Mouse (Mus musculus) limb, embryonic 13.5 days (tissue): Measurements from ENCODE around the gene Samd15. TPM values are rescaled to one million over a fixed set of nuclear protein-coding genes. Genes with fewer than 3 reads are reported as not detected.
A peak's percentile ranks its signal among the peaks of the same experiment; 100 is the strongest.
"Not testable (repeated sequence)": the region's sequence is repeated elsewhere in the genome, so short reads cannot be mapped to it uniquely, and the experiment has no call there.

Experiments used
- ATAC-seq: fragments of 200-750 bp; cut with Nextera tagmentation; 2 replicates; pipeline ENCODE4 v1.8.0; 2017; ENCODE audit warnings: low read depth, moderate number of reproducible peaks, moderate TSS enrichment; ENCODE audit not compliant: low FRiP score
- H3K27ac ChIP-seq: fragments of 300-500 bp; sonication (generic); 2 replicates; pipeline ENCODE4 v1.5.1; 2015; ENCODE audit warnings: inconsistent platforms, mild to moderate bottlenecking, moderate library complexity
- H3K27me3 ChIP-seq: fragments of 300-500 bp; sonication (generic); 2 replicates; pipeline ENCODE4 v1.6.1; 2015; ENCODE audit warnings: mild to moderate bottlenecking, inconsistent platforms
- H3K36me3 ChIP-seq: fragments of 300-500 bp; sonication (generic); 2 replicates; pipeline ENCODE4 v1.6.1; 2015; ENCODE audit warnings: inconsistent platforms, mild to moderate bottlenecking, moderate library complexity
- H3K4me1 ChIP-seq: fragments of 300-500 bp; sonication (generic); 2 replicates; pipeline ENCODE4 v1.6.1; 2015; ENCODE audit warnings: inconsistent platforms
- H3K4me2 ChIP-seq: fragments of 300-500 bp; sonication (generic); replicated peaks from 2 replicates; pipeline ENCODE4 v1.6.1; 2015; ENCODE audit warnings: inconsistent platforms, mild to moderate bottlenecking, moderate library complexity
- H3K4me3 ChIP-seq: fragments of 300-500 bp; sonication (generic); 2 replicates; pipeline ENCODE4 v1.5.1; 2015; ENCODE audit warnings: moderate library complexity, mild to moderate bottlenecking, inconsistent platforms
- H3K9ac ChIP-seq: fragments of 300-500 bp; sonication (generic); 2 replicates; pipeline ENCODE4 v1.6.1; 2015; ENCODE audit warnings: mild to moderate bottlenecking, inconsistent platforms
- H3K9me3 ChIP-seq: fragments of 300-500 bp; sonication (generic); 2 replicates; pipeline ENCODE4 v1.6.1; 2016; ENCODE audit warnings: inconsistent platforms
- WGBS: fragments of 180-500 bp; shearing (Covaris S2); methylation state at CpG from one replicate; pipeline ENCODE4 v1.1.7; 2015; 5-methylcytosine and 5-hydroxymethylcytosine counted together
- polyA plus RNA-seq: library from polyadenylated mRNA; unstranded; fragments of >200 nt; fragmentation: Nextera tagmentation; extraction: Ambion mirVana; gene quantifications from 2 replicates; pipeline ENCODE4 v1.2.1, GENCODE M21; 2015

The Samd15 gene
- polyA plus RNA-seq: 1.6 and 2.0 TPM in 2 replicates

DNA sequence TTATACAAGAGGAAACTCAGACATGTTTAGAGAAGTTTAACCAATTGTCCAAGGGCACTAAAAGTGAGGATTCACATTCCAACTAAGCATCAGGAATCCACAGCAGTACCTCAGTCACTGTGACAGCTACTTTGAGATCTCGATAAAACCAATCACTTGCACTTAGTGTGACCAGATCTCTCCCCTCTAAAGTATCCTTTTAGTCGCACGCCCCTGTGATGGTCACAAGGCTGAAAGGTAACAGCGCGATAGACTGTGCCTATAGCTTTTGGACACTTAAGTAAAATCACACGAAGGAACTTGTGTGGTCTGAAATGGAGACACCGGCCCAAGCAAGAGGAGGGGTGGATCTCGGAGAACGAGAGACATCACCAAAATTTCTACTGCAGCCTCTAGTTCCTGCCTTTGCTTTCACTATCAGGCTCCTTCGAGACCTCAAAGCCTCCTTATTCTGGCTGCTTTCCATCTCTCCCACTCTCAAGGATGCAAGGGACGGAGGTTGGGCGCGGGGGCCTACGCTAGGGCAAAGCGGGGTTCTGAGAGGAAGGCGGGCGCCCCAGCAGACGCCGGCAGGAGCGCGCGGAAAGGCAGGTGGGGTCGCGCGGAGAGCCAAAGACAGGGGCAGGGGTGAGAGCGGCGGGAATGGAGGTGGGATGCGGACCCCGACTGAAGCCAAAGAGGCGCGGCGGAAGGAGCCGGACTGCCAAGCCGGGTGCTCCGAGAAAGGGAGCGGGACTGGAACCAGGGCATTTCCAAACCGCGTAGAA is at the start of gene Samd15:
Gene Samd15, plus strand, starts transcription at position 518 of the 767 bp plus-strand sequence.
- Histone ChIP-seq H3K27me3 (0 out of 2 replicates have a peak, but pooled peaks cover 7% of the 10 kb centered on the region), H3K4me2 (peak within 1 kb of the TSS; percentile 87), H3K9ac (peak within 1 kb of the TSS; percentile 88), H3K9me3 (no peaks in the 10 kb centered on the region), H3K36me3 (no peaks in the 10 kb centered on the region), H3K4me1 (peaks cover 23% of the 10 kb centered on the region), H3K4me3 (peak within 1 kb of the TSS; percentile 86), H3K27ac (peak within 1 kb of the TSS; percentile 58; the same call in 1 of the 2 replicates)
- ATAC-seq: peak; percentile 20
- under 1% methylated on average over 37 of the region's 38 CpGs for WGBS

DNA sequence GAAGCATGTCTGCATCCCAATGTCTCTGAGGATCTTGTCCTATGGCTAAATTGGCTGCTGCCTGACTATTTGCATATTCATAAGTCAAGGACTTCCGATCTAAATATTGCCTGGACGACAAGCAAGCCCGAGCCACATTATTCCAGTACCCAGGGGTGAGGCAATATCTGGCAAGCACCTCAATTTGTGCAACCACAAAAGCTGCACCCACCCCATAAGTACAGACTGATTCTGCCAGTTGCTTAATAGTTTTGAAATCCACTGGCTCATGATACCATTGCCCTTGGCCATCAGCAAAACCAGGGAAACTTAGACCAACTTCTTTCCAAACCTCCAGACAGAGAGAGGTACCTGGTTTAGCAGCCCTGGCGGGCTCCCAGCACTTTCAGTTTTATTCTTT is 45.1 kb upstream of the Samd15 start:
- peaks cover 24% of the 10 kb centered on the region for H3K36me3 ChIP-seq
- not testable (repeated sequence) for H3K27me3 ChIP-seq, H3K9me3 ChIP-seq, H3K4me2 ChIP-seq, H3K4me1 ChIP-seq, H3K27ac ChIP-seq, H3K9ac ChIP-seq, H3K4me3 ChIP-seq, ATAC-seq
- WGBS: 88% methylated on average over 4 of the region's 4 CpGs

DNA sequence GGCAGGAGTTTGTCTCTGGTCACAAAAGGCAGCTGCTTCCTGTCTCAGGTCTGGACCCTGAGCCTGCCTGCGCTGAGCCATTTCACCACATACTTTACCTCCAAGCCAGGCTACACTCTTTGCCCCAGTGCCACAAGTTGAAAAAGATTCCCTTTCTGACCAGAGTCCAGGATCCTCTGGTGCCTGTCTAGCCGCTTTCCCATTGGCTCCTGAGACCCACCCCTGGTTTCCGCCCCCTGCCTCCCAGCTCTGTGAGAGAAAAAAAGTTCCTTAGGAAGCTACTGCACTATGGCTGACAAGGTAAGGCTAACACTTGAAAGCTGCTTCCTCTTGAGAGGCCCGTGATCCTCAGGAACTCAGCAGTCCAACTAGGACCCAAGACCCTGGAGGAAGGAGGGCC is 42.2 kb upstream of the Samd15 start:
- H3K9ac ChIP-seq: no peak overlapping the region
- H3K4me2 ChIP-seq: no peak overlapping the region
- H3K4me1 ChIP-seq: peaks cover 8% of the 10 kb centered on the region; the same call in 1 of the 2 replicates
- H3K4me3 ChIP-seq: no peak overlapping the region
- peaks cover 30% of the 10 kb centered on the region for H3K36me3 ChIP-seq
- H3K9me3 ChIP-seq: no peaks in the 10 kb centered on the region
- H3K27me3 ChIP-seq: no peaks in the 10 kb centered on the region
- H3K27ac ChIP-seq: no peak overlapping the region
- no peak for ATAC-seq
- 62% methylated on average over 4 of the region's 4 CpGs for WGBS

DNA sequence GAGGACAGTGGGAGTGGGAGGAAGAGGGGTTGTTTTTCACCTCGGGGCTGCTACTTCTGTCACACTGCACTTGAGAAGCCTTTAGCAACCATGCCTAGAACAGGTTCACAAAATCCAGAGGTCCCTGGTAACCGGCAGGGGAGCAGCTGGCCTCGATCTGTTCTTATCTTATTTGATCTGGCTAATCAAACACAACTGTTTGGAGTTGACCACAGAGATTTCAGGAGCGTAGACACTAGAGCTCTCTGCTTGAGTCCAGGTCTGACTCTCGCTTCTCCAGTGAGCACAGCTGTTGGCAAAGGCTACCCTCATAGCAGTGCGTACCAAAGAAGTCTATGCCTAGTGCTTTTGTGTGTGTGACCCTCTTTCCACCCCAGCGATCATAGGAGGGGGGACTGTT is 41.4 kb upstream of the Samd15 start:
- Histone ChIP-seq H3K4me2 (no peak overlapping the region), H3K4me1 (peaks cover 8% of the 10 kb centered on the region; the same call in 1 of the 2 replicates), H3K27me3 (no peaks in the 10 kb centered on the region)

DNA sequence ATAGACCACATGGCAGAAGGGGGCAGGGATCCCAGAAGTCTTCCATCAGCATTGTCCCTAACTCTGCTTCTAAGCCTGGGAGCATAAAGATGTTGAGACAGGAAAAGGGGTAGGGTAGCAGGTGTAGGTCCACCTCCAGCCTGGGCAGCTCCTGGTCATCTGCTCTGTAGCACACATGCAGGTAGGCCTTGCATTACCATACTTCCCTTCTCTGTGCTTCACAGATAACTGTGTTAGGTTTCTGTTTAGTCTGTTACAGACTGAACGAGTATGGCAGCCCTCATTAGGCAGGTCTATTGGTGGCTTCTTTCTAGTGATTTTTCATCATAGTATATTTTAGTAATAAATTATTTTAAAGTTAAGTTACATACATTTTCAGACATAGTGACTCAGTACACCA is 39.2 kb upstream of the Samd15 start:
- Histone ChIP-seq H3K4me2 (no peak overlapping the region), H3K36me3 (peaks cover 51% of the 10 kb centered on the region), H3K27ac (no peak overlapping the region), H3K9me3 (no peaks in the 10 kb centered on the region), H3K9ac (no peak overlapping the region), H3K4me1 (peaks cover 8% of the 10 kb centered on the region; the same call in 1 of the 2 replicates), H3K27me3 (no peaks in the 10 kb centered on the region), H3K4me3 (no peak overlapping the region)
- ATAC-seq: no peak
- WGBS: 71% methylated on average over 1 of the region's 1 CpGs

More for the DNA sequence above, 41.4 kb upstream of the Samd15 start:
- peaks cover 37% of the 10 kb centered on the region for H3K36me3 ChIP-seq
- no peaks in the 10 kb centered on the region for H3K9me3 ChIP-seq
- H3K9ac ChIP-seq: no peak overlapping the region
- H3K4me3 ChIP-seq: no peak overlapping the region
- WGBS: 78% methylated on average over 7 of the region's 7 CpGs
- H3K27ac ChIP-seq: no peak overlapping the region
- ATAC-seq: no peak

DNA sequence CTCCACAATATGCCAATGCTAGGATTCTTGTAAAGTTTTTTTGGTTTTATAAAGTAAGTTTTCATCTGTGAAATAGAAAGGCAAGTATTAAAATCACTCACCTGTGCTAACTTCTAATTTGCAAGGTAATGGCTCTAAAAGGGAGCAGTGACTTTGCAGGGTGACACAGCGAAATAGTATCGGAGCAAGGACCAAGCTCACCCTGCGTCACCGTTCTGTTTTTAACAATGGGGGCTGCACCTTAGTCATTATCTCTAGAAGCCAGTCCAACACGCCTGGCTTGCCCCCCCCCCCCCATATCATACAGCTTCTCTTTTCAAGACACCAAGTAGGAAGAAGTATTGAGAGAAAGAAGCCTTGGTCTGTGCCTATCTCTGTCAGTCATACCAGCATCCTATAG is 38.7 kb upstream of the Samd15 start:
- WGBS: 93% methylated on average over 5 of the region's 5 CpGs
- ATAC-seq: no peak
- H3K27me3 ChIP-seq: no peaks in the 10 kb centered on the region
- H3K9ac ChIP-seq: no peak overlapping the region
- peaks cover 49% of the 10 kb centered on the region for H3K36me3 ChIP-seq
- no peak overlapping the region for H3K4me3 ChIP-seq
- no peak overlapping the region for H3K27ac ChIP-seq
- H3K4me1 ChIP-seq: peaks cover 8% of the 10 kb centered on the region; the same call in 1 of the 2 replicates
- no peak overlapping the region for H3K4me2 ChIP-seq
- no peaks in the 10 kb centered on the region; the same call in 1 of the 2 replicates for H3K9me3 ChIP-seq

DNA sequence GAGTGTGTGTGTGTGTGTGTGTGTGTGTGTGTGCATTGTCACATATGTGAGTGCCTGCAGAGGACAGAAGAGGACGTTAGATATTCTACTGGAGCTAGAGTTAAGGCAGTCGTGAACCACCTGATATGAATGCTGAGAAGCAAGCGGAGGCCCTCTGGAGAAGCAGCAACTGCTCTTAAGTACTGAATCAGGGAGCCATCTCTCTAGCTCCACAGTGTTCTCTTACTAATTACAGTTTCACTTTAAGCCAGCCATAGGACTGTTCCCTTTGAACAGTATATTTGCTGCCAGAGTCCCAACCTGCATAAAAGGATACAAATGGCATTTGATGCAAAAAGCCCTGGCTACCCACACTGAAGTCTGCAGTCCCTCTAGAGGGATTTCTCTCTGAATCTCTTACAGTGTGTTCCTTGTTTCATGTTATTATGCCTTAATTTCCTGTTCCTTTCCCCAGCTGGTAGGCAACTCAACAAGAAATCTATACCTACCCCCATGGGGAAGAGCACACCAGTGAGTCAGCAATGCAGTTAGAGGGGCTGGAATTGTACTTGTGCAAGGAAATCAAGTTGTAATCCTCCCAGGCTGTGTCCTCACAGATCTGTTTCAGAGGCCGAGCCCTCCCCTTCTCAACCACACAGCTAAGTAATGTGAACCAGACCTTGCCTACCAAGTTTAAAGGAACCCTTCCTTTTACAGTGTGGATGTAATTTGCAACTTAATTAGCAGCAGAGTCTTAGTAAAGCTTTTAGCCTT is 24.2 kb upstream of the Samd15 start:
- 37% methylated on average over 4 of the region's 4 CpGs for WGBS
- H3K27ac ChIP-seq: peak overlapping the region; percentile 39; the same call in 1 of the 2 replicates
- no peaks in the 10 kb centered on the region for H3K27me3 ChIP-seq
- H3K4me3 ChIP-seq: no peak overlapping the region
- peak; percentile 89 for ATAC-seq
- H3K4me1 ChIP-seq: peaks cover 30% of the 10 kb centered on the region
- H3K4me2 ChIP-seq: peak overlapping the region; percentile 11; the same call in 1 of the 2 replicates
- no peak overlapping the region for H3K9ac ChIP-seq
- H3K9me3 ChIP-seq: no peaks in the 10 kb centered on the region
- peaks cover 41% of the 10 kb centered on the region for H3K36me3 ChIP-seq

DNA sequence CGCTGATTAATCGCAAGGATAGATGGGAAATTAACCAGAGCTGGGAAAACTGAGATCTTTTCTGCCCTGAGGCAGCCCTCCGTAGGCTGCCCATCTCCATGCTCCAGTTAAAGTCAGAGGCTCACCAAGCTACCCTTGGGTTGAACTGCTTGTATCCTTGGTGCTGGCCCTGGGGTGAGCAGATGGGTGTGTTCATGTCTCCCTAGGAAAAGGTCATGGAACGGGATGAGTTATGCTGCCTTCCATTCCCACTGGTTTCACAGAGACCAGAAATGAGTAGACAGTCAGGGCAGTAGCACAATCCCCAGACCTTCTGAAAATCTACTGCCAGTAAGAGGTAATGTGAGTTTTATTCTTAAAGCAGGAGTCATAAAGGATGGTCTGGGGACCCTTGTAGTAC is 21.9 kb upstream of the Samd15 start:
- H3K9me3 ChIP-seq: no peaks in the 10 kb centered on the region
- no peak overlapping the region for H3K4me3 ChIP-seq
- no peak overlapping the region for H3K4me2 ChIP-seq
- H3K36me3 ChIP-seq: peaks cover 22% of the 10 kb centered on the region
- H3K4me1 ChIP-seq: peaks cover 30% of the 10 kb centered on the region
- WGBS: 93% methylated on average over 4 of the region's 4 CpGs
- no peak for ATAC-seq
- no peak overlapping the region for H3K9ac ChIP-seq
- no peak overlapping the region for H3K27ac ChIP-seq
- no peaks in the 10 kb centered on the region for H3K27me3 ChIP-seq

DNA sequence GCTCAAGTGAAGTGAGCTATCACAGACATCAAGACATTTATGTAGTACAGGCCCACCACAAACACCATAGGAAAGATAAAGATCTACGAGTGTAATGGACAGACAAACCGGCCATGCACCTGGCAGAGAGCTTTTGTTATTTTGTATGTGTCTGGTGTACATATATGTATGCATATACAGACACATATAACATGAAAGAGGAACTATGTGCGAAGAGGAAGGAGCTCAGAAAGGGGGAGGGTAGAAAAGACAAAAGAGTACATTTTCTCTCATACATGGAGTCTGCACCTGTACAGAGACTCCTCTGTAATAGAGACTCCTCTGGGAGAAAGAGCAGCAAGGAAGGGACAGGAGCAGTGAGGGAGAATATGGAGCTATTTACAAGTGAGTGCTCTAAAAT is 6.5 kb upstream of the Samd15 start:
- Histone ChIP-seq H3K4me3 (no peak overlapping the region), H3K9ac (no peak overlapping the region), H3K4me2 (no peak overlapping the region), H3K27ac (no peak overlapping the region), H3K36me3 (no peaks in the 10 kb centered on the region), H3K9me3 (no peaks in the 10 kb centered on the region), H3K4me1 (peaks cover 13% of the 10 kb centered on the region), H3K27me3 (no peaks in the 10 kb centered on the region)
- no peak for ATAC-seq
- WGBS: 88% methylated on average over 3 of the region's 3 CpGs

DNA sequence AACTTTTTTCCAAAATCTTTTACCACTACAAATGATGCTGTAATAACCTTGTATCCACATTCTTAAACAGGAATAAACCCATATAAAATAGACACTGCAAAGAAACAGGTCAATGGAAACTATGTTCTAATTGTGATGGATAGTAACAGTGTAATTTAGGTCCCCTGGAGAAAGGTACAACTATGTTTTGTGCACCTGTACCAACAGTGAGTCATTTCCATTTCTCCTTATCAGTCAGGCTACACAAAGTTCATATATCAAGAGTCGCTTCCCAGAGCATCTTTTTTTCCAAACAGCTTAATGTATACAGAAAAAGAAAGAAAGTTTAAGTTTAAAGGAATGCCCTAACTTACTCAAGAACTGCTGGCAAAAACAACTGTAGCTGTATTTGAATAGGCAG is 4.5 kb upstream of the Samd15 start:
- Histone ChIP-seq H3K9ac (no peak overlapping the region), H3K4me2 (no peak overlapping the region), H3K27ac (no peak overlapping the region), H3K27me3 (no peaks in the 10 kb centered on the region), H3K9me3 (no peaks in the 10 kb centered on the region), H3K4me3 (no peak overlapping the region), H3K36me3 (no peaks in the 10 kb centered on the region), H3K4me1 (peaks cover 23% of the 10 kb centered on the region)
- ATAC-seq: no peak
- WGBS: 95% methylated on average over 1 of the region's 1 CpGs

DNA sequence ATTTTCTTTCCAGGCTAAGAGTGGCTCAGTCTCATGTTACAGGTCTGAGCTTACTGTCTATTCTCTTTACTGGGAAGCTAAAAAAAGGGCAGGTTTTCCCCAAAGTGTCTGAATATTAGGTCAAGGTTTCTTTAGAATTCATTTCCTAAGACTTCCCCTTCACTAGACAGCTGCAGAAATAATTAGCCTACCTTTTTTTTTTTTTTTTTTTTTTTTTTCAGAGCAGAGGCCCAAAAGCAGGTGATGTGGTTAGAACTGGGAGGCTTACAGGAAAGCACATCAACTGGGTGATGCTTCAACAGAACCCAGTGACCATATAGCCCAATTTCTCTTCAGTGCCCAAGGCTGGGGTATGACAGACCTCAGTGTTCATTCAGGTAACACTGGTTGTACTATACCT is 3.2 kb upstream of the Samd15 start:
- H3K4me2 ChIP-seq: no peak overlapping the region
- H3K9ac ChIP-seq: no peak overlapping the region
- H3K4me3 ChIP-seq: no peak overlapping the region
- no peak overlapping the region for H3K27ac ChIP-seq
- peaks cover 23% of the 10 kb centered on the region for H3K4me1 ChIP-seq
- no peaks in the 10 kb centered on the region for H3K9me3 ChIP-seq
- H3K27me3 ChIP-seq: 0 out of 2 replicates have a peak, but pooled peaks cover 7% of the 10 kb centered on the region
- no peaks in the 10 kb centered on the region for H3K36me3 ChIP-seq
- no peak for ATAC-seq

DNA sequence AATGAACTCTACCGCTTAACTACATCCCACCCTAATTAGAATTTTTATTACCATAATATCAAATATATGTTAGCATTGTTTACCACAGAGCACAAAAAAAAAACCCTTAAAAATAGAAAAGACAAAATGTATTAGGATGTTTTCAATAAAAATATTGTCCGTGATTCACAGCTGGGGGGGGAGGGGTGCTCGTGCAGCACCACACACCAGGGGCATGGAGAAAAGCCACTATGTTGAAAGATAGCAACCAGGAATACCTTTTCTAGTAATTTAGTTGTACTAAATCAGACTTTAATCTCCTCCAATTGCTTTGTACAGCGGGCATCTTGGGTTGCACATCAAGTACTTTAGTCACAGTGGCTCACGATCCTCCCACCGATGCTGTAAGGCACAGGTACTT is 731 bp upstream of the Samd15 start:
- Histone ChIP-seq H3K4me3 (peak overlapping the region; percentile 86), H3K27ac (no peak overlapping the region), H3K4me1 (peaks cover 23% of the 10 kb centered on the region), H3K4me2 (peak overlapping the region; percentile 87), H3K9ac (peak overlapping the region; percentile 88; the same call in 1 of the 2 replicates), H3K36me3 (no peaks in the 10 kb centered on the region), H3K9me3 (no peaks in the 10 kb centered on the region), H3K27me3 (0 out of 2 replicates have a peak, but pooled peaks cover 7% of the 10 kb centered on the region)
- WGBS: 43% methylated on average over 6 of the region's 6 CpGs
- no peak for ATAC-seq
